Mouse (Mus musculus): ENCODE measurements at regions not wholly inside any gene's neighbourhood (a gene's known extent, or its start where the extent isn't known, plus 50 kb on each side); places are given as distances from the start of the nearest gene placed in this dataset.

DNA sequence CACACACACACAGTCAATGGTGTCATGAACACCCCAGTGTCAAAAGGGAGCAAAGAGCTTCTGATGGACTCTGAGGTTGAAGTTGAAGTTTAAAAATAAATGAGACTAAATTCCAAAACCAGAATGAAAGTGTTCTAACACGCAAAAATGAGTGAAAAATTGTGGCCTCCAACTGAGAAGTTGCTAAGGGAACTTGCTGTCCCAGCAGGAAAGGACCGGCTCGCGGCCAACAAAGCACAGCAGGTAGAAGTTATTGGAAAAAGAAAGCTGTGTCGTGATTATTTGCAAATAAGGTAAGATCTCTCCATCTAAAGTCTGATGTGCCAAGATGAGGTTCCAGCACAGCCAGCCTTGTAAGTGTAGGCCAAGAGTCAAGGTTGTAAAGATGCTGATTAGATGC is 169.7 kb downstream of the Nrp2 start:
- Histone ChIP-seq H3K36me3 (ENCODE audit: insufficient read depth, low read length) (no peaks in the 10 kb centered on the region), H3K4me3 (replicated peaks; ENCODE audit: low read depth, low read length) (no peak overlapping the region), H3K9ac (ENCODE audit: low read depth, low read length) (no peak overlapping the region), H3K27me3 (ENCODE audit: insufficient read depth, low read length) (no peaks in the 10 kb centered on the region), H3K9me3 (replicated peaks; ENCODE audit: low read length) (no peaks in the 10 kb centered on the region), H3K4me1 (replicated peaks; ENCODE audit: insufficient read depth, low read length) (no peaks in the 10 kb centered on the region), H3K4me2 (ENCODE audit: low read length) (no peak overlapping the region), H3K27ac (no peak overlapping the region)
- 91% methylated on average over 5 of the region's 5 CpGs for WGBS
- no peak for TF ChIP-seq CTCF (IDR thresholded peaks at IDR 0.05; ENCODE audit: low read depth)
- no peak for ATAC-seq (replicated peaks; ENCODE audit: low FRiP score, low read depth)
- no peak for DNase-seq (ENCODE audit: low spot score)

DNA sequence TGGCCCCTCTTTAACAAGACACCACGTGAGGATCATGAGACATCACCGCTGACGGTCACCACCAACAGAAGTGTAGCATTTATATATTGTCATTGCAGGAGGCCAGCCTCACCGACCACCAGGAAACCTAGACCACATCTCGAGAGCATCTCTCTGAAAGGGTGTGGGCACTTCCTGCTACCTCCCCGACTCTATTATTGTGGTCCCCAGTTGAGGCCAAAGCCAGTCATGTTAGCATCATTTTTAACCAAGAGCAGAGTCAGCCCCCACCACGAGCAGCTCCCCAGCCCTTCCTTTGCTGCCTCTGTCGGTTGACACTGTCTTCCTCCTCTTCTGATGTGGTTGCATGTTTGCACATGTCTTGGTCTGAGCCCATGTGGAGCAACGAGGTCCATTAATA is 172.5 kb downstream of the Nrp2 start:
- no peak for TF ChIP-seq CTCF (IDR thresholded peaks at IDR 0.05; ENCODE audit: low read depth)
- Histone ChIP-seq H3K4me2 (ENCODE audit: low read length) (no peak overlapping the region), H3K9me3 (replicated peaks; ENCODE audit: low read length) (no peaks in the 10 kb centered on the region), H3K27ac (no peak overlapping the region), H3K9ac (ENCODE audit: low read depth, low read length) (no peak overlapping the region), H3K4me3 (replicated peaks; ENCODE audit: low read depth, low read length) (no peak overlapping the region), H3K36me3 (ENCODE audit: insufficient read depth, low read length) (no peaks in the 10 kb centered on the region), H3K27me3 (ENCODE audit: insufficient read depth, low read length) (no peaks in the 10 kb centered on the region), H3K4me1 (replicated peaks; ENCODE audit: insufficient read depth, low read length) (no peaks in the 10 kb centered on the region)
- no peak for ATAC-seq (replicated peaks; ENCODE audit: low FRiP score, low read depth)
- DNase-seq (ENCODE audit: low spot score) = no peak
- 75% methylated on average over 9 of the region's 9 CpGs for WGBS

DNA sequence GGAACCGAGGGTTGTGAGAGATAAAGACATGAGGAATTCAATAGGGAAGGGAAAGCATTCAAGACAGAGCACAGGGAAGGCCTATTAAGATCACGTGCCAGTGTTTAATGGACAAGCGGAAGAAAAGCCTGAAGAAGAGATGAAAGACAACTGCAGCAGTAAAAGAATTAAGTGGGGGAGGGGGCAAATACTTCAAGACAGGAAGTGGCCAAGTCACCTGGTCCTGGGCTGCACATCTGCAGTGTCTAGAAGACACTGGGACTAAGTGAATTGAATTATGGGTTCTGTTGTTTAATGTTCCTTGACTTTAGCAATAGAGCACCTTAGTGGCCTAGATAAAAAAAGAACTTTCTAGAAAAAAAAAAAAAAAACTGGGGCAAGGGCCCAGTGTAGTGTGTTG is 173.6 kb downstream of the Nrp2 start:
- no peaks in the 10 kb centered on the region for H3K9me3 ChIP-seq (replicated peaks; ENCODE audit: low read length)
- H3K27me3 ChIP-seq (ENCODE audit: insufficient read depth, low read length) = no peaks in the 10 kb centered on the region
- no peaks in the 10 kb centered on the region for H3K36me3 ChIP-seq (ENCODE audit: insufficient read depth, low read length)
- no peak overlapping the region for H3K27ac ChIP-seq
- no peaks in the 10 kb centered on the region for H3K4me1 ChIP-seq (replicated peaks; ENCODE audit: insufficient read depth, low read length)
- WGBS = 65% methylated on average over 3 of the region's 3 CpGs
- H3K4me2 ChIP-seq (ENCODE audit: low read length) = no peak overlapping the region
- no peak for TF ChIP-seq CTCF (IDR thresholded peaks at IDR 0.05; ENCODE audit: low read depth)
- DNase-seq (ENCODE audit: low spot score) (no peak), ATAC-seq (replicated peaks; ENCODE audit: low FRiP score, low read depth) (no peak)
- H3K9ac ChIP-seq (ENCODE audit: low read depth, low read length) = no peak overlapping the region
- H3K4me3 ChIP-seq (replicated peaks; ENCODE audit: low read depth, low read length) = no peak overlapping the region

DNA sequence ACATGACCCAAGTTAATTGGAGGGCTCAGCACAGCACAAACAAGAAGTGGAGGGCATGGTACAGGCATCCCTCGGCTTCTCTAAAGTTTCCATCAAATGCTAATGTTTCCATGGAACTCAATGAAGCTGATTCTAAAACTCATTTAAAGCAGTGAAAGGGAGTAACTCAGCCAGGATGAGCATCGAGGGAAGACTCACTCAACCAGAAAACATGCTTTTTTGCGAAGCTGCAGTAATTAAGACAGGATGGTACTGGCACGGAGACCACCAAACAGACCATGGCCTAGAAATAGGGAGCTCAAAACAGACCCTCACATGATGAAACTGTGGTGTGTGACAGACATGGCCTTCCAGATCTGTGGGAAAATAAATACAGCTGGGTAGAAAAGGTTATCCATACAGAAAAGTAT is 177.8 kb downstream of the Nrp2 start:
- no peak for ATAC-seq (replicated peaks; ENCODE audit: low FRiP score, low read depth)
- Histone ChIP-seq H3K27ac (no peak overlapping the region), H3K36me3 (ENCODE audit: insufficient read depth, low read length) (no peaks in the 10 kb centered on the region), H3K4me1 (replicated peaks; ENCODE audit: insufficient read depth, low read length) (no peaks in the 10 kb centered on the region), H3K9me3 (replicated peaks; ENCODE audit: low read length) (no peaks in the 10 kb centered on the region), H3K4me2 (ENCODE audit: low read length) (no peak overlapping the region), H3K27me3 (ENCODE audit: insufficient read depth, low read length) (no peaks in the 10 kb centered on the region), H3K4me3 (replicated peaks; ENCODE audit: low read depth, low read length) (no peak overlapping the region), H3K9ac (ENCODE audit: low read depth, low read length) (no peak overlapping the region)
- DNase-seq (ENCODE audit: low spot score) = no peak
- no peak for TF ChIP-seq CTCF (IDR thresholded peaks at IDR 0.05; ENCODE audit: low read depth)
- whole genome bisulfite sequencing = 56% methylated on average over 4 of the region's 4 CpGs

DNA sequence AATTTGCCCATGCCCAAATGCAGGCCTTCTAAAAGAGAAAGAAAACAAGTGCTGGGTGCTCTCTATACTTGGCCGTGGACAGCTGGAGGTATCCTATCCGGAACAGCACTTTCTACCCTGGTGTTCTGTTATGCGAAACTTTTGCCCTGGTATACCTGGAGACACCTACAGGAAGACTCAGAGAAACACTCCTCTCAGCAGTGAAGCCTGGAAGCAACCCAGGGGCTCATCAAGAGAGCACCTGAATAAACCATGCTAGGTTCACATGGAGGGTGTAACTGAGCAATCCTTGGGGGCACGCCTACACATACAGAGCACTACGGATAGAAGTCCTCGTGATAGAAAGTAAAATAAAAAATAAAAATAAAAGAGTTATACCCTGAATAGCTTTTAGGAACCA is 178.4 kb downstream of the Nrp2 start:
- Histone ChIP-seq H3K27me3 (ENCODE audit: insufficient read depth, low read length) (no peaks in the 10 kb centered on the region), H3K4me1 (replicated peaks; ENCODE audit: insufficient read depth, low read length) (no peaks in the 10 kb centered on the region), H3K4me3 (replicated peaks; ENCODE audit: low read depth, low read length) (no peak overlapping the region), H3K36me3 (ENCODE audit: insufficient read depth, low read length) (no peaks in the 10 kb centered on the region), H3K9me3 (replicated peaks; ENCODE audit: low read length) (no peaks in the 10 kb centered on the region), H3K4me2 (ENCODE audit: low read length) (no peak overlapping the region), H3K9ac (ENCODE audit: low read depth, low read length) (no peak overlapping the region), H3K27ac (no peak overlapping the region)
- no peak for DNase-seq (ENCODE audit: low spot score)
- ATAC-seq (replicated peaks; ENCODE audit: low FRiP score, low read depth) = no peak
- TF ChIP-seq CTCF (IDR thresholded peaks at IDR 0.05; ENCODE audit: low read depth) = no peak
- 79% methylated on average over 6 of the region's 6 CpGs for WGBS

DNA sequence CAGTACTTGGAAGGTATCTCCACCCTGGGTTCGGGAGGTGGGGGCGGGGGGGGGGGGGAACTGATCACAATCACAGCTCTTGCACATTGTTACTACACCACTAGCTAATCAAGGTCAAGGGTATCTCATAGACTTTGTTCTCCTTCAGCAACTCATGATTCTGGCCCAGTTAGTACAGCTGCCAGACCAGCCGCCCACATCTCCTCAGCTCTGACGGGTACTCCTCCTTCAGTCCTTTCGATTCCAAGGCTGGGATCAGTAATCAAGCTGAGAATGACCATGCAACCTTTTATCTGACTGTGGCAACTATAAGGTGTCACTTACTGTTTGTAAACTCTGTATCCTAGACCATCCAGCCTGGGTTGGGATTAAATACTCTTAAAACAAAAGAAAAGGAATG is 178.9 kb downstream of the Nrp2 start:
- Histone ChIP-seq H3K27ac (no peak overlapping the region), H3K4me1 (replicated peaks; ENCODE audit: insufficient read depth, low read length) (no peaks in the 10 kb centered on the region), H3K9ac (ENCODE audit: low read depth, low read length) (no peak overlapping the region), H3K9me3 (replicated peaks; ENCODE audit: low read length) (no peaks in the 10 kb centered on the region), H3K27me3 (ENCODE audit: insufficient read depth, low read length) (no peaks in the 10 kb centered on the region), H3K4me3 (replicated peaks; ENCODE audit: low read depth, low read length) (no peak overlapping the region), H3K36me3 (ENCODE audit: insufficient read depth, low read length) (no peaks in the 10 kb centered on the region), H3K4me2 (ENCODE audit: low read length) (no peak overlapping the region)
- no peak for TF ChIP-seq CTCF (IDR thresholded peaks at IDR 0.05; ENCODE audit: low read depth)
- no peak for ATAC-seq (replicated peaks; ENCODE audit: low FRiP score, low read depth)
- 79% methylated on average over 5 of the region's 5 CpGs for WGBS
- DNase-seq (ENCODE audit: low spot score) = no peak

DNA sequence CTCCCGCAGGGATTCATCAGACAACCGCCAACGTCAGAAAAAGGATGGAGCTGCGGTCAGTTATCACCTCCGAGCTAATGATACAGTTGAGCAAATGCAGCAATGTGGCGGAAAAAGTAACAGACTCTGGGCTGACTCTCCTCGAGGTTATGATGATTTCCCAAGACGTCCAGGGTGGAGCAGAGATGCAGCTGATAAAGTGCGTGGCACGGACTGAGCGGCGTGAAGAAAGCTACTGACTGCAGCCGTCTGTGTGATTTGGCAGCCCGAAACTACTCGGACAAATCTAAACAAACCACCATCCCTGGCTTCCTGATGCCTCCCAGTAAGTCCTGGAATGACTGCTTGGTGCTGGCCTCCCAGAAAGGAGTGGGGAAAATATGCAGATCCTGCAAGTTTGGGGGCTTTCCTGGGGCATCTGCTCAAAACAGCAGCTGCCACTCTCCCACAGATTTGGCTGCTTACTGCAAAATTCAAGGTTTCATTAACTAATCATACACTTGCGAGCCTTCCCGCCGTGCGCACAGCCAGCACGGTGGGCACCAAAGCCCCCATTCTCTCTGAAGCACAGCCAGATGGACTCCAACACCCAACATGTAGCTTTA is 181.9 kb downstream of the Nrp2 start:
- DNase-seq (ENCODE audit: low spot score) (no peak), ATAC-seq (replicated peaks; ENCODE audit: low FRiP score, low read depth) (no peak)
- Histone ChIP-seq H3K4me1 (replicated peaks; ENCODE audit: insufficient read depth, low read length) (no peaks in the 10 kb centered on the region), H3K9me3 (replicated peaks; ENCODE audit: low read length) (no peaks in the 10 kb centered on the region), H3K36me3 (ENCODE audit: insufficient read depth, low read length) (no peaks in the 10 kb centered on the region), H3K9ac (ENCODE audit: low read depth, low read length) (no peak overlapping the region), H3K27ac (no peak overlapping the region), H3K4me3 (replicated peaks; ENCODE audit: low read depth, low read length) (no peak overlapping the region), H3K27me3 (ENCODE audit: insufficient read depth, low read length) (no peaks in the 10 kb centered on the region), H3K4me2 (ENCODE audit: low read length) (no peak overlapping the region)
- WGBS = 56% methylated on average over 20 of the region's 20 CpGs
- TF ChIP-seq CTCF (IDR thresholded peaks at IDR 0.05; ENCODE audit: low read depth) = no peak
